Mouse (Mus musculus) liver, postnatal 0 days (tissue): Measurements from ENCODE around the gene Pde1a.
A peak's percentile ranks its signal among the peaks of the same experiment; 100 is the strongest.

Experiments used
- CTCF ChIP-seq: sonication (generic); IDR thresholded peaks from 2 replicates; pipeline ENCODE4 v1.5.1; 2016; ENCODE audit warnings: antibody characterized with exemption, low read depth
- EP300 ChIP-seq: IDR thresholded peaks from 2 replicates; pipeline ENCODE4 v1.6.1; 2016; ENCODE audit warnings: antibody characterized with exemption, low read depth, mild to moderate bottlenecking

GRCm38 (mm10) chr2:79983222-79983632 is 146.0 kb downstream of the Pde1a start:
- TF ChIP-seq CTCF (no peak), EP300 (peak; percentile 25; the same call in 1 of the 2 replicates)
